Mouse (Mus musculus) 3T3-L1 (cell line): ENCODE results near the gene Parp14.

Experiments used
- DNase-seq: peaks from one replicate; pipeline ENCODE4 v3.0.0-alpha.2; 2015; ENCODE audit warnings: low read depth, low spot score

Parp14 gene

GRCm38 (mm10) chr16:35787568-35788189, 83.7 kb downstream of the Parp14 start:
- no peak for DNase-seq

- no peak for DNase-seq
Observed at GRCm38 (mm10) chr16:35787163-35787562, 84.2 kb downstream of the Parp14 start.

DNA sequence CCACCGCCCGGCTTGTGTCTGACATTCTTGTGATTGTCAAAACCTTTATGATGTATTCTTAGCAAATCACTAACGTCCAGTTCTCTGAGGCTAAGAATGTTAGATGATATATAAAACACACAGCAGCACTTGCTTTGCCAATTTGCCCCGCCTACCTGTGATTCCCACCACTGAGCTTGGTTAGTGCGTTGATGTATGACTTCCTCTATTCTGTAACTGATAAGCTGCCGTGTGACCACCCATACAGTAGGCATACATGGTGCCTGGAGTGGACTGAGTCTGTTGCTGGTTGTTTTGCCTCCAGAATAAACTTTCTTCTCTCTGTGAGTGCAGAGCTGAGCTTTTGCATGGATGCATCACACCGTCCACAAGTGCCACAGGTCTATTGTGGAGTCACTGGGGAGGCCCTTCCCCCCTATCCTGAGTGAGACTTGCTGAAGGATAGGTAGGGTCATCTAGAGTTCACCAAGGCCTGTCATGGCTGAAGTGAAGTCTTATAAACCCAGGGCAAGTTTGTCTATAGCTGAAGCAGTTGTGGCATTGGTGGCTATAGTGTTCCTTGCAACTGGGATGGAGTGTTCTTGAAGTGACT, 87.1 kb downstream of the Parp14 start:
- DNase-seq: no peak

DNA sequence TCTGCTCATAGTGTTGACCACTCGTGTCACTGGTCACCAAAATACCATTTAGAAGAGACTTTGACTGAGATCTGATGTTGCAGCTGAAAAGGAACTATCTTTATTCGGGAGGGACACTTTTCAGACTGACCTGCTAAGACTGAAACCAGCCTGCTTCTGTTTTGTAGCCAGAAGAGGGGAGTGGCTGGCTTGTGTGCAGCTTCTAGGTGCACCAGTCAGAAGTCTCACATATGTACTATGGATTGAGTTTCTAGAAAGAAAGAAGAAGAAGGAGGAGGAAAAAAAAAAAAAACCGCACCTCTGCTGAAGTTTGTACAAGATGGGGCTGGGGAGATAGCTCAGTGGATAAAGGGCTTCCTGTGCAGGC, 88.2 kb downstream of the Parp14 start:
- DNase-seq: no peak
